Mouse (Mus musculus) c-Kit-positive CD71-negative TER-119-negative erythroid progenitor cells, embryonic 14.5 days (primary cell): ENCODE data around the gene Kif26a.

Experiments used
- DNase-seq: peaks from one replicate; pipeline ENCODE4 v3.0.0-alpha.2; 2013; ENCODE audit warnings: low read depth

The Kif26a gene

GRCm38 (mm10) chr12:112130161-112130860 lies 15.7 kb upstream of the Kif26a start:
- DNase-seq, result no peak

GRCm38 (mm10) chr12:112130957-112131356 lies 15.1 kb upstream of the Kif26a start:
- DNase-seq, result no peak

GRCm38 (mm10) chr12:112140231-112140630 lies 5.8 kb upstream of the Kif26a start:
- DNase-seq, result no peak

GRCm38 (mm10) chr12:112140745-112141144 lies 5.3 kb upstream of the Kif26a start:
- DNase-seq, result no peak

GRCm38 (mm10) chr12:112141300-112141699 lies 4.7 kb upstream of the Kif26a start:
- DNase-seq, result no peak

- DNase-seq, result no peak
These were observed 2.7 kb upstream of the Kif26a start for GRCm38 (mm10) chr12:112143116-112143832.

GRCm38 (mm10) chr12:112143833-112144201 lies 2.2 kb upstream of the Kif26a start:
- no peak for DNase-seq

- no peak for DNase-seq
These were observed 1.5 kb upstream of the Kif26a start for GRCm38 (mm10) chr12:112144377-112145115.

- peak; percentile 79 for DNase-seq
These were observed 665 bp upstream of the Kif26a start for GRCm38 (mm10) chr12:112145211-112145874.

- no peak for DNase-seq
These were observed 1.4 kb downstream of the Kif26a start for GRCm38 (mm10) chr12:112147365-112147764.

GRCm38 (mm10) chr12:112150011-112150410 lies 4.0 kb downstream of the Kif26a start:
- no peak for DNase-seq

GRCm38 (mm10) chr12:112151244-112151979 lies 5.4 kb downstream of the Kif26a start:
- no peak for DNase-seq

GRCm38 (mm10) chr12:112151980-112152362 lies 6.0 kb downstream of the Kif26a start:
- no peak for DNase-seq

- DNase-seq, result no peak
These were observed 7.6 kb downstream of the Kif26a start for GRCm38 (mm10) chr12:112153597-112153996.

- no peak for DNase-seq
These were observed 8.5 kb downstream of the Kif26a start for GRCm38 (mm10) chr12:112154476-112154875.

- DNase-seq, result no peak
These were observed 9.4 kb downstream of the Kif26a start for GRCm38 (mm10) chr12:112155218-112156051.

- no peak for DNase-seq
These were observed 10.8 kb downstream of the Kif26a start for GRCm38 (mm10) chr12:112156804-112157203.

GRCm38 (mm10) chr12:112158246-112158645 lies 12.2 kb downstream of the Kif26a start:
- no peak for DNase-seq

- DNase-seq, result no peak
These were observed 12.8 kb downstream of the Kif26a start for GRCm38 (mm10) chr12:112158784-112159183.

- DNase-seq, result no peak
These were observed 18.2 kb downstream of the Kif26a start for GRCm38 (mm10) chr12:112163981-112164839.
